Mouse (Mus musculus) ovary, postnatal 36 days (tissue): ENCODE data around the gene Tbc1d4.
"Not testable (repeated sequence)": the region's sequence is repeated elsewhere in the genome, so short reads cannot be mapped to it uniquely, and the experiment has no call there.

ENCODE experiments used
- DNase-seq: peaks from one replicate; pipeline ENCODE4 v3.0.0; 2022; ENCODE audit warnings: low spot score, mixed read lengths

The Tbc1d4 gene

GRCm38 (mm10) chr14:101595301-101596080 is 13.5 kb downstream of the Tbc1d4 start:
- no peak for DNase-seq

- no peak for DNase-seq
Observed at GRCm38 (mm10) chr14:101594001-101594400, 15.0 kb downstream of the Tbc1d4 start.

GRCm38 (mm10) chr14:101593340-101593739 is 15.7 kb downstream of the Tbc1d4 start:
- no peak for DNase-seq

DNA sequence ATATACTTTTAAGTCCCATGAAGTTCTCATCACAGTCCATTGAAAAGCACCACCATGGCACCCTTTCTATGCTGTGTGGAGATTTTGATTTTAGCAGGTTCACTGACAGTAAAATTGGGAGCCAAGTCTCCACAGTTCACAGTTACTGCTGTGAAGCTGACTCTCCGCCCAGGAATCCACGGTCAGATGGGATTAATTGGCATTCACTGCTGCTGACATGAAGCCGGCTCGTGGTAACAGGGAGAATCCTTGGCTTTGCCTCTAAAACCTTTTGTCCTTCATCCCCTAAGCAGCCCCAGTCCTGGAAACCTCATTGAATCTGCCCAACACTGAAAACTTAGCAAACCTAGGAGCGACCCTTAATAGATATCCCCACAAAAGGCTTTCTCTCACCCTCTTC is 17.9 kb downstream of the Tbc1d4 start:
- no peak for DNase-seq

- not testable (repeated sequence) for DNase-seq
Observed at GRCm38 (mm10) chr14:101588209-101588991, 20.6 kb downstream of the Tbc1d4 start.

GRCm38 (mm10) chr14:101587366-101588040 is 21.5 kb downstream of the Tbc1d4 start:
- DNase-seq: not testable (repeated sequence)

- DNase-seq: peak; percentile 11
Observed at GRCm38 (mm10) chr14:101586096-101586495, 22.9 kb downstream of the Tbc1d4 start.

DNA sequence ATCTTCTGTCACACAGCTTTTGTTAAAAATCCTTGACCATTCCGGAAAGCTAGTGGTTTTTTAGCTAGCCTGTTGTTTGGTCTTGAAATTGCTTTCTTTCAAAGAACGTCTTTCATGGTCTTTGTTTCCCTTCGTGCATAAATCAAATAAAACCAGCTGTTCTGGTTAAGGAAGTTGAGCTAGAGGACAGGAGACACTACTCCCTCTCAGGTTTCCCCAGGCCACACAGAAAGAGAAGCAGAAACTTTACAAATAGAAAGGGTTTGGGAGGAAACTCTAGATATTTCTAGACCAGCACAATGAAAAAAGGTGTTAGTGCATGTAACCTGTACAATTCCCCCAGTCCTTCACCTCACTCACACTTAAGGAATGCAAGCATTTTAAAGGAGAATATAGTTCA is 33.3 kb downstream of the Tbc1d4 start:
- no peak for DNase-seq

DNA sequence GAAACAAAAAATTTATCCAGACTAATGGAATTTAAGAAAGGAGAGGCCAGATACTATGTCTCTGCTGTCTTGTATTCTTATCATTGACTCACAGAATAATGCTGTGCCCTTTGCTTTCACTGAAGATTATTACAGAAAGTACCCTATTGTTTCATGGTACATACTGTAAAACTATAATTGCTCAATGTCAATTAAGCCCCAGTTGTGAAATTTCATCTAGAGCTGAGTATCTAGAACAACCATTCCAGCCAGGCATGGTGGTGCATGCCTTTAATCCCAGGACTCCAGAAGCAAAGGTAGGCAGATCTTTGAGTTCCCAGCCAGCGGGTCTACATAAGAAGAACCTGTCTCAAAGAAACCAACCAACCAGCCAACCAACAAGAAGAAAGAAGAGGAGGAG is 34.5 kb downstream of the Tbc1d4 start:
- no peak for DNase-seq

DNA sequence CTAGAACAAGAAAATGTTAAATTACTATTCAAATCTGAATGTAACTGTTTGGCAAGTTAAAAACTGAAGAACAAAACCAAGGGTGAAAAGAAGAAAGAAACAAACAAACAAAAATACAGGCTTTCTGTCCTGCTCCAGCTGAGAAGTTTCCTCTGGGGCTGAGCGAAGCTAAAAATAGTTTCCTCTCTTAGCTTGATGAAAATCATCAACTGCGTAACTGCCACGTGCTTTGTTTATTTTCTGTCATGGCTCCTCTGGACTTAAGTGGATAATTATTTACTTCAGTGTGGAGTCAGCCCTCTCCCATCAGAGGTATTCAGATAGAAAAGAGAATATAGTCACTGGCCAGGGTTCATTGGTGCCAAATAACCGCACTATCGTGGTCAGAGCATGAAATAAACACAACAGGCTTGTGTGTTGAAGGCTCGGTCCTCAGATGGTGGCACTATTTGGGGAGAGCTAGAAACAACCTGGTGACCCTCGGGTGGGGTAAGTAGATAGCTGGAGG is 35.8 kb downstream of the Tbc1d4 start:
- no peak for DNase-seq

DNA sequence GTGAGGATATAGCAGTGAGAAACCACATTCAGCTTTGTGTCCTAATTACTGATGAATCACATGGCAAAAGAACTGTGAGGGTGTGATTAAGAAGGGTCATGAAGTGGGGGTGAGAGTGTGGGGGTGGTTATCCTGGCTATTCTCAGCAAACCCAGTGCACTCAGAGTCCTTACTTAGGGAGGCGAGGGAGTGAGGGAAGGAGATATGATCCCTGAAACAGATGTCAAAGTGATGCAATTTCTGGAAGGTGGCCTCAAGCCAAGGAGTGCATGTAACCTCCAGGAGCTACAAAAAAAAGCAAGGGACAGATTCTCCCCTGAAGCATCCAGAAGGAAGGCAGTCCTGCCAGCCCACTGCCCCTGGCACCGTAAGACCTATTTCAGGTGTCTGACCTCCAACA is 40.2 kb downstream of the Tbc1d4 start:
- DNase-seq: peak; percentile 11

- no peak for DNase-seq
Observed at GRCm38 (mm10) chr14:101566717-101567116, 42.3 kb downstream of the Tbc1d4 start.

GRCm38 (mm10) chr14:101565661-101566060 is 43.3 kb downstream of the Tbc1d4 start:
- DNase-seq: no peak

DNA sequence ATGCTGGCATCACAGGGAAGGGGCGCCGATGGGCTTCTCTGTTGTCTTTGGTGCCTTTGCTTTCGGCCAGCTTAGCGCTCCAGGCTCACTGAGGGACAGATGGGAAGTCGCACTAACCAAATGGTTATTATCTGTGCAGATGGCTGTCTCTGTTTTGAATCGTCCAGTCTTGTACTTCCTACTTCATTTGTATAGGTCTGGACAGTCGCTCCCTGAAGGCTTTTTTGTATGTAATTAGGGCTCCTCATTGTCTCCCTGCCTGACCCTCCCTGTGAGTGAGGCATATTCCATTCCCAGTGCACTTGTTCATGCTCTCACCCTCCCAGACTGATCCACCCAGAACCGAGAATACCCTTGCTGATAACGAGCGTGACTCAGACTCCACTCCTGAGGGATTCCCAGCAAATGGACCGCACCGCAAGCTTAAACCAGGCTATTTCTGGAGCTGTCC is 47.7 kb downstream of the Tbc1d4 start:
- no peak for DNase-seq

DNA sequence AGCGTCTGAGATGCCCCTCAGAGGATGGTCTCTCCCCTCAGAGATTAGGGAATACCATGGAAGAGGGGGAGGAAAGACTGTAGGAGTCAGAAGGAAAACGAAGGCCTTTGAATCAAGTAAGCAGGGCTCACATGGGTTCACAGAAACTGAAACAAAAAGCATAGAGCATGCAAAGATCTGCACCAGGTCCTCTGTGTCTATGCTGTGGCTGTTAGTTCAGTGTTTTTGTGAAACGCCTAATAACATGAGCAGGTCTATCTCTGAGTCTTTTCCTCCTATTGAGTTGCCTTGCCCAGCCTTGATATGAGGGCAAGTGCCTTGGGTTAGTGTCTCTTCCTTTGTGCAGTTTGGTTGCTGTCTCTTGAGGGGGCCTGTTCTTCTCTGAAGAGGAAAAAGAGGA is 49.5 kb downstream of the Tbc1d4 start:
- DNase-seq: no peak

- DNase-seq: no peak
Observed at GRCm38 (mm10) chr14:101548885-101549573, 60.0 kb downstream of the Tbc1d4 start.

DNA sequence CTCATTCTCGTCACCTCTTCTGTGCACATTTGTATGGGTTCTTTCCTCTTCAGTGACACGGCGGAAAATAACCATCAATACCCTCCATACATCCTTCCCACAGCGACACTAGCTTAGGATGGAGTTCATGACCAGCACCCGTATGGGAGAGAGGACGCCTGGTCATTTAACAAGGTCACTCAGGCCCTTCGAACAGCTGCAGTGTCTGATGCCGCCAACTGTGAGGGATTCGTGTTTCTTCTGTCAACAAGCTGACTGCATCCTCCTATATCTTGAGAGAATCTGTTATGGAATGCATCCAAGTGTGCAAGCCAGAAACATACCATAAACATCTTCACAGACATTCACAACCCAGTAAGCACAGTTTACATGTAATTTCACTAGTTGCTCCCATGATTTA is 67.1 kb downstream of the Tbc1d4 start:
- no peak for DNase-seq

DNA sequence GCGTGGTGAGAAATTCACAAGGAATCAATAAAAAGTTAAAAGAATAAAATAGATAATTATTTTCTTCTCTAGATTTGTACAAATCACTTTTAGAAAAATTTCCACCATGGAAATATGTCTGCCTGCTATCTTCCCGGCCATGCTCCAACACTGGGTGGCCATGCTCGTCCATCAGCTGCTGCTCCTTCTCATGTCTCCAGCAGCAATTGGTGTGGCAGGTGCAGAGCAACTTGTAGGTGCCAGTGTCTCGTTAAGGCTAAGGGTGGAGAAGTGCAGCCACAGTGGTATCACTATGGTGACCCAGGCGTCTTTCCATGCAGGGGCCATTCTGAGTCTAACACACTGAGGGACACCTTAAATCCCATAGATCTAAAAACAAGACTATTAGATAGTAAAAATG is 67.8 kb downstream of the Tbc1d4 start:
- DNase-seq: no peak

DNA sequence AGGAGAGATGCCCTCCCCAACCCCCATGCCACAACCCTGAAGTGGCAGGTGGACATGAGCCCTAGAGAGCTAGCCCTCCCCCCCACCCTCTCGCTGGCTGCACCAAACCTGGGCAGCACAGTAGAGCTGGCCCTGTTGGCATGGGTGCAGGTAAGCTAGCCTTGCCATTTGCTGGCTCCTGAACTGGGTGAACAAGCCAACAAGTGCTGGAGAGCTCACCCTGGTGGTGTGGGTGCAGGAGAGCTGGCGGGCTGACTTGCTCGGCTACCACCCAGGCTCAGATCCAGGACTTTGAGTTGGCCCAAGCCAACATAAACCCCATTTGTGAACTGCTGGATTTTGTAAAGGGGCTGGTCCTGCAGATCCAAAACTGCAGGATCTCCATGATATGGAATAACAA is 68.5 kb downstream of the Tbc1d4 start:
- no peak for DNase-seq

DNA sequence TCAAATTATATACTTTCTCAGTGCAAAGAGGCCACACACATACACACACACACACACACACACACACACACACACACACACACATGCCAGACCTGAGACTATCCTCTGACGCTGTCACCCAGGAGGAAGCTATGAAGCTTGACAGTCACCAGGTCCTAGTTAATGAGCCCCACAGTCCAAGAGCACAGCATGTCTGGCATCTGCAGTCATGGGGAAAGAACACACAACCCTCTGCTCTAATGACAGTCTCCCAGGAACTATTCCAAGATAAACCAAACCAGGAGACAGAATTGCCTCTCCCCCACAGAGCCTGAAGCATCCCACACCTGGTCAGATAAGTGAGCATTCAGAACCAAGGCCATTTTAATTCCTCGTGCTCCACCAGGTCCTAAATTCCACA is 71.1 kb downstream of the Tbc1d4 start:
- no peak for DNase-seq

DNA sequence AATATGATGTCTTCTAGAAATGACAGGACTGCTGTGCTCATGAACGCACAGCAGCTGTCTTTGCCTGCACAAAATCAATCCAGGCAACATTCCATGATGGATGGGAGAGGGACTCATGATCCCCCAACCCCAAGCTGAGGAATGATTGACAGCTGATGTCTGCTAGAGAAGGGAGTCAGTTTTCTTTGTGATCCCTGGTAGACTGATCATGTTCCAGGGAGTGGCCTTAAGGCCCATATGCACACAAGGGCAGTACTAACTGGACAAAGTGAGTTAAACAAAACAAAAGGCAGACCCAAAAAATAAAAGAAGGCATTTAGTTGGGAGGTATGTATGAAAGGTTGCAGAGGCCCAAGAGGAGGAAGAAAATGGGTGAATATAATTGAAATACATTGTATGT is 71.6 kb downstream of the Tbc1d4 start:
- no peak for DNase-seq
